Mouse (Mus musculus) heart, postnatal 4 days (tissue): Measurements from ENCODE around the gene Adprhl1. TPM values are rescaled to one million over a fixed set of nuclear protein-coding genes. Genes with fewer than 3 reads are reported as not detected.

ENCODE experiments used
- DNase-seq: peaks from one replicate; pipeline ENCODE4 v3.0.0; 2021
- total RNA-seq, 2 experiments: library from RNA; stranded (reverse); gene quantifications; 2 replicates each; pipeline ENCODE4 v1.2.3; 2021

Gene Adprhl1
- total RNA-seq, 2 experiments from 2014 or later, result 376 to 389 TPM

DNA sequence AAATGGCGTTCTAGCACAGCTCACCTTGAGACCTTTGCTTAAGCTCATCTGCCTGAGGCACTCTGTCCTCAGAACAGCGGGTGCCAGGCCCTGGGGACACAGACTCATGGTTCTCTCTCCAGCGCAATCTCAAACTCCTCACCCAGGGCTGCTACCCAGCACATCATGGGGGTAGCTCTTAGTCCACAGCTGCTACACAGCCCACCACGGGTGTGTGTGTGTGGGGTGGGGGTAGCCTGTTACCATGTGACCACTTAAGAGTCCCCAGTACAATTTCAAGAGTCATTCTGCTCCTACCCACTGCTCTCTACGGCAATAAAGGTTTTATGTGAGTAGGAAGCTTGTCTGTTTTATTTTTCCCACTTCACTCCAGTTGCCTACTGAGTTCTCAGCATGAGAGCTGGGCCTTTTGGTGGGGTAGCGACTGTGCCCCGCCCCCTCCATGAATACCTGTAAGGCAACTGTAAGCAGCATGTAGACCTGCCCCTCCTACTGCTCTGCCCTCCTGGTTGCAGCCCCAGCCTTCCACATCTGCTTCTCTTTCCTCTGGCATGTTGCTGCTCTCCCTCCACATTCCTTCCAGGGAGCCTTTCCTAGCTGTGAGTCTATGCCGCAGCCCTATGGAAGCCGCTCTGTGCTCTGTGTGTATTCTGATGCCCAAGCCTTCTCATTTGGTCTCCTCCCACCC, 24.9 kb downstream of the Adprhl1 start:
- DNase-seq, result no peak

DNA sequence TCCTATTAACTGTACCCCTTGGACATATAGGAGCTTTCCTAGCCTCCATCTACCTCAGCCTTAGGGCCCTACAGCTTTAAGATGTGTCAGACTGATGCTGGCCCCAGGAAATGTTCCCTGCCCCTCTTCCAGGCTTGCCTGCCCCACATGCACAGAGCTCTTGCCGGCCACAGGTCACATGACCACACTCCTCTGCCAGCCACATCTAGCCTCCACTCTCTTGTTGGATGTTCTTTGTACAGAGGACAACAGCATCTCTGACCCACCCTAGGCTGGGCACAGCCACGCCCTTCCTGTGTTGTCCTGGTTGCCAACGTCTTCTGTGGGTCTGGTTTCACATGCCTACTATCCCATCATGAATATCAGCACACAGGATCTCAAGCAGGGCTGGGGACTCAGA, 26.8 kb downstream of the Adprhl1 start:
- no peak for DNase-seq

DNA sequence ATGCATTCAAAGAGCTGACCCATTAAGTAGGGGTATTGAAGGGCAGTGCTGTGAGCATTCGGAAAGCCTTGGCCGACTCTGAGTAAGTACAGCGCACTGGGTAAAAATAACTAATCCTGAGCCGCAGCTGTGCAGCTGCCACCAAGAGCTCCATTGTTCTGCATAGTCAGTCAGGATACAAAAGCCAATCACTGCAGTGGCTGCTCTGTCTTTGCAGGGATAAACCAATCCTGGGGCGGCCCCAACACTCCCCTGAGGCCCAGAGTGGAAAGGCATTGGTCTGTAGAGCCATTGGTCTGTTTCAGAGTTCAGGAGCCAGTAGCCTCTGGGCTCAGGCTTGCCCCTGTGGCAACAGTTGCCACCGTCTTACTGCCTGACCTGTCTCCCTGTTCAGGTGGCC, 27.7 kb downstream of the Adprhl1 start:
- peak; percentile 47 for DNase-seq

DNA sequence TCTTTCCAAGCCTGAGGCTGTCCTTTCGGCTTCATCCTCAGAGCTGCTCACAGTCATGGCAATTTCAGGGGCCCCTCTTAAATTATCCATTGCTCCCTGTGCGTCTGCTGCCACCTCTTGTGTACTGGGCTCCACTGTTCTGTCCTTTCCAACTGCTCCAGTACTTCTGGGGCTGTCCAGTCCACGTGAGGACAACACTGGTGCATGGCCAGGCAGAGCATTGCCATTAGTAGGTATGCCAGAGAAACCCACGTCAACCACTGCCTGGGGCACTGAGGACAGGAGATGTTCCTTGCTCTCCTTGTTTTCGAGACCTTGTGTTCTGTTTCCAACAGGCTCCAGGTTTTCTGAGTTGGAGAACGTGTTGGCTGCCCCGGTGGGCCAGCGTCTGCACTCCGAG, 29.5 kb downstream of the Adprhl1 start:
- DNase-seq, result no peak

DNA sequence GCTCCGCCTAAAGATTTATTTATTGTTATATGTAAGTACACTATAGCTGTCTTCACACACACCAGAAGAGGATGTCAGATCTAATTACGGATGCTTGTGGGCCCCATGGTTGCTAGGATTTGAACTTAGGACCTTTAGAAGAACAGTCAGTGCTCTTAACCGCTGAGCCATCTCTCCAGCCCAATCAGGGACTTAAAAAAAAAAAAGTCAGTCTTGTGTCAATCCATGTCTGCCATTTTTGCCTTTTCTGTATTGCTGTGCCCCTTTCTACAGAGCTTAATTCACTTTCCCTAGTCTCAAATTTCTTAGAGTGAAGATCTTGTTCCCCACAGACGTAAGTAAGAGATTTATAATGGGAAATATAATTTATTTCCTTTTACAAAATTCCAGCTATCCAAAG, 35.5 kb downstream of the Adprhl1 start:
- no peak for DNase-seq

DNA sequence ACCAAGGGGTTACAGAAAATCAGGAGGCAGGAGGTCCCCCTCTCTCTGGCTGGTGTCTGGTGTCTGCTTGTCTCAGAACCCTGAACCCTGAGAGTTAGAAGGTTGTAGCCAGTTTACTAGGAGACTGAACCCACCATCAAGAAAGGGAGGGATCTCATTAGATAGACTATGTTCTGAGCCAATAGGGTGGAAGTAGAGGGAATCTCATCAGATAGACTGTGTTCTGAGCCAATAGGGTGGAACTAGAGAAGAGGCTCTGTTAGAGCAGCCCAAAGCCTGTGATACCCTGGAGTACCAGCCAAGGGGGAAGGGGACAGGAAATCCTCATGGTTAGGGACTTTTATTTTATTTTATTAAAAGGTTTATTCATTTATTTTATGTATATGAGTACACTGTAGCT, 36.0 kb downstream of the Adprhl1 start:
- DNase-seq, result no peak

DNA sequence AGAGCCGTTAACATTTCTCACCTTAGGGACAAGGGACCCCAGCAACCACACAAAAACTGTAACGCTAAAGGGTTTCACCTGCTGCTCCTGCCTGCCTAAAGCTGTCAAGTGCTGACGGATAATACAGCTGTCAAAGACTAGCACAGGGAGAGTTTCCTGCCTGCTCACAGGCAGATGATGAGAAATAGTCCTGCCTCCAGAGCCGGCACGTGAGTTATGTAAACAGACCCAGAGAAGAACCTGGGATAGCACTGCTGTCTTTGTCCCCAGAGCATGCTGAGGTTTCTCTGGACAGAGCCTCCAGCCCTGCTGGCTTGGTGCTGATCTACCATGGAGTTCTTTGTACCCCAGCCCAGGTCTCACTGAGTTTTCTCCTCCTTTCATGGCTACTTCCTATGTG, 36.9 kb downstream of the Adprhl1 start:
- no peak for DNase-seq

DNA sequence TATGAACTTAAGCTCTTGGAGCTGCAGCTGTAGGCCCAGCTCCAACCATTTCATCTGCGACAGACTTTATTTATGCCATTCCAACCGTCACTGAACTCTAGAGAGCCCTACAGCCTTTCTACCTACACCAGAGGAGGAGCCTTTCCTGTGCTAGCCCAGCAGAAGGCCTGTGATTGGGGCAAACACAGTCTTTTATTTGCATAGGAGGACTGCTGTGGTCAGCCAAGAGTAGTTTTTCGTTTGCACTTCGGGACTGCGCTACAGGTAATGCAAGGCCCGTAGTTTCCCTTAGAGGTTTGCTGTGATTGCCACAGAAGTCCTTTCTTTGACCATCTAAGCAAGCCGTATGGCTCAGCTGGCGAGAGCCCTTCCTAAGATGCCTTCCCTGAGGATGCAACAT, 37.6 kb downstream of the Adprhl1 start:
- DNase-seq, result no peak

DNA sequence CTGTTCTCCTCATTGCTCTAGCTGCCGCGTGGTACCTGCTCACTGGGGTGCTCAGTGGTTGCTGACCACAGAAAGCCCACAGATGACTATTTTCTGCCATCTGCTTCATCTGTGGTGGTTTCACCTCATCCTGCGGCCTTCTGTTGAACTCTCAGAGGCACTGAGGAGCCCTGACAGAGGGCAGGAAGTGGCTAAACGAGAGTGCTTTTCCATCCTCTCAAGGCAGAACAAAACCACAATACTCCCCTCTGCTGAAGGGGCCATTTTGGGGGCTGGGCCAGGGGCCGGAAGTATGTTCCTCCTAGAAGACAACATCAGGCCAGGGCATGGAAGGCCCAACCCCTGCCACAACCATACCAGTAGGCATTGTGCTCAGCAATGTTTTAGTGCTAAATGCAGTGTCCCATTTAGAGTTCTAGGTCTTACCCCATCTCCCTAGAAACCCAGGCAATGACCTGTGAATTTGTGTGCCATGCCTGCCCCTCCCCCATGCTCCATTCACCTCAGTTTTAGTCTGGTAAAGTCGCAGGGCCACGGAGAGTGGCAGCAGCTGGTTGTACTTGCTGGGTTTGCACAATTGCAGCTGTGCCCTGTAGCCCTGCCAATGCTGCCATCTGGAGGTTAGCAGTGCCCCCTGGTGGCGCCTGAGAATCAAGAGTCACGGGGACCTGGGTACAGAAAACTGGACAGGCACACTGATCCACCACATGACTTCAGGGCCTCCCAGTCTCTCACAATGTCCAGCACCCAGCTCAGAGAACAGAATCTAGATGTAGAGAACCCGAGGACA, 40.3 kb downstream of the Adprhl1 start:
- peak; percentile 91 for DNase-seq

DNA sequence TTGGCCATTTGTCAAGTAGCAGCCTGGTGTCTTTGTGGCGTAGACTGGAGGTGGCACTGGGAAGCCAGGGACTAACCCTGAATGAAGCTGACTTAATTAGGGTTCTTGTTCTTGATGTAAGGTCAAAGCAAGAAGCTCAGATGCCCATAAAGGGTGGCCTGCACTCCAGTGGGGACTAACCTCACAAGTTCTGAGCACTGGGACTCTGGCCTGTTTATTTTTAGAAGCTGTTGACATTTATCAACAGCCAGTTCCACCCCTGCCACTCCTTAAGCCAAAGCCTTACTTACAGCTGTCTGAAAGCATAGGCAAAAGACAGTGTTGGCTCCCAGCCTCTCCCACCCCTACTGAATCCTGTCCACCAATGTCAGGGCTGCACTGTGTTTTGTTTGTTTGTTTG, 44.2 kb downstream of the Adprhl1 start:
- DNase-seq, result peak; percentile 54

DNA sequence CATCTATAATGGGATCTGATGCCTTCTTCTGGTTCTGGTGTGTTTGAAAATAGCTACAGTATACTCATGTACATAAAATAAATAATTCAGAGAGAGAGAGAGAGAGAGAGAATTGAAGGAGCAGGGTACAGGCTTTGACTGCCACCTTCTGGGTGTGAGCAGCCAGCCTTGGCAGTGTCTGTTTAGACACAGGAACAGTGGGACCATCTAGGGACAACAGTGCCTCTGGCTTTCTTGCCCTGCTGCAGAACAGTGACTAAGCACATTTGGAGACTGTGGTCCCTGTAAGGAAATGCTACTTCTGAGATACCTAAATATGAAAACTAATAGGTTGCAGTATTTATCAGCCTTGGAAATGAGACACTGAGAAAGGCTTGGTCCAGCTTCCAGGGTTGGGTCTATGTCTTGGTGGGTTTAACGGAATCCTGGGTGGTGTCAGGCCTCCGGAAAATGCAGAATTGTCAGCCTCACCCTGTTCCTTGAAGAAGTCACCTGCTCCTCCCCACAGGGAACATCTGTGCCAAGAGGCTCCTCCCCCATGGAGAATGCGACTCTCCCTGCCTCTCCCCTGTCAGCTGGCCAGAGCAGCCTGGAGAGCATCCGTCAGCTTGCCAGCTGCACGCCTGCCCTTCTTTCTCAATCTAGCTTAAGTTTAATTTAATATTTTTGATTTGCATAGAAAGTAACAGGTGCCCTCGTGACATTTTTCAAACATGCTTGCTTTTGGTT, 45.2 kb downstream of the Adprhl1 start:
- peak; percentile 67 for DNase-seq

DNA sequence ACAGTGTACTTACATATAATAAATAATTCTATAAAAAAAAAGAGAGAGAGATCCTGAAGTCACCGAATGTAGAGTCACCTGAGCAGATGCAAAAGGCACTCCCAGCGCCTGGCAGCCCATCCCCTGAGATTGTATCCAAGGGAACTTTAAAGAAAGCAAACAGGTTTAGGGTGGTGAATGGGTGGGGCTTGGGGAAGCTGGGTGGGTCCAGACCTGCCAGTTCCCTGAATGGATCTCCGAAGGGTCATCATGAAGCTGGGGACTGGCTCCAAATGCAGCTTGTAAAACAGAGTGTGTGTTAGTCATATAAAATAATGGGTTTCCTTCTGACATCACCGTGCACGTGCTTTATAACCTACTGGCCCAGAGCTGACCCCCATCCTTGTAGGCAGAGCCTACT, 47.7 kb downstream of the Adprhl1 start:
- DNase-seq, result no peak

DNA sequence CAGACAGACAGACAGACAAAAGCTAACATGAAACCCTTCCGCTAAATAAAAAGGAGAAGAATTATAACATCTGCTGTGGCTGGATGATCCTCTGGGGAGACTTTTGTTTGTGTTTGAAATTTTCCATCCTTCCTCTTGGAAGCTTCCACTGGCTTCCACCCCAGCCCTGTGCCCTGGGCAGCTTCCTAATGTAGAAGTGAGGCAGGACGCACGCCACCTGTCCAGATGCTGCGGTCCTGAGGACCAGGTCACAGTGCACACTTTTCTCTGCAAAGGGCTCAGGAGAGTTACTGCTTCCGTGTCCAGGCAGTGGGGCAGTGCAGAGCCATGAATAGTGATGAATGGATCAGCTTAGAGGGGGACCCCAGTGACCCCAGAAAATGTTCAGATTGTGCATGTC, 48.7 kb downstream of the Adprhl1 start:
- no peak for DNase-seq

DNA sequence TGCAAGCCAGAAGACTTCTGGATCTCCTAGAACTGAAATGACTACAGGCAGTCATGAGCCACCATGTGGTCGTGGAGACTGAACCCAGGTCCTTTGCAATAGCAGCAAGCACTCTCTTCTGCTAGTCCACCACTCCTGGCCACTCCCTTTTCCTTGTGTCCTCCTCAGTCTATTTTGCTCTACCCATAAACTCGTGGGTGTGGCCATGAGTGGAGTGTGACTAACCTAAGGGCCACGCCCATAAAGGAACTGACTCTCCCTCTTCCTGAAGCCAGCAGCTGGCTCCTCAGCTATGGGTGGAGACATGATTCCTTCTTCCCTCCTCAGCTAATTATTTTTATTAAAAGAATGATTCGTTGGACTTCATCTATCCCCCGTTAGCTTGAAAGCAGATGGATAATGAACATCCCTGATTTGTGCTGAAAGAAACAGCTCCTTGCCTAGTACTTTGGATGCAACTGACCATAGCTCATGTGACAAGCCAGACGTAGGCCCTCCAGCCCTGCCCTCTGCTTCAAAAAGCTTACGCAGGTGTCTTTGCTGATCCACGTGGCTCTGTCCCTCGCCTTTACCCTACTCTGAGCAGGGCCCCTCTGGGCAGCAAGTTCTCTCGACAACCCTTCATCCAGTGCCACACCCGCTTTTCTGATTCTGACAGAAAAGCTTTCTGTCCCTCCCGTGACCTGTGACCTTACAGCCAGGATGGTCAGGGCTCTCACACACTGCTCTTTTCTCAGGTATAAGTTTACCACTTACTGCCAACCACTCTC, 49.4 kb downstream of the Adprhl1 start:
- DNase-seq, result no peak

DNA sequence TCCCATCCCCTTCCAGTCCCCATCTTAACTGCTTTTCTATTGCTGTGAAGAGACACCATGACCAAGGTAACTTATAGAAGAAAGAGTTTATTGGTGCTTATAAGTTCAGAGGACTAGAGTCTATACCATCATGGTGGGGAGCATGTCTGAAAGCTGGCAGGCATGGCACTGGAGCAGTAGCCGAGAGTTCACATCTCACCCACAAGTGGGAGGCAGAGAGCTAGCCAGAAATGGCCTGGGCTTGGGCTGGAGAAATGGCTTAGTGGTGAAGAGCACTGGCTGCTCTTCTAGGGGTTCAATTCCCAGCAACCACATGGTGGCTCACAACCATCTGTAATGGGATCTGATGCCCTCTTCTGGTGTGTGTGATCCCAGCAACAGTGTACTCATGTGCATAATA, 50.5 kb downstream of the Adprhl1 start:
- no peak for DNase-seq

DNA sequence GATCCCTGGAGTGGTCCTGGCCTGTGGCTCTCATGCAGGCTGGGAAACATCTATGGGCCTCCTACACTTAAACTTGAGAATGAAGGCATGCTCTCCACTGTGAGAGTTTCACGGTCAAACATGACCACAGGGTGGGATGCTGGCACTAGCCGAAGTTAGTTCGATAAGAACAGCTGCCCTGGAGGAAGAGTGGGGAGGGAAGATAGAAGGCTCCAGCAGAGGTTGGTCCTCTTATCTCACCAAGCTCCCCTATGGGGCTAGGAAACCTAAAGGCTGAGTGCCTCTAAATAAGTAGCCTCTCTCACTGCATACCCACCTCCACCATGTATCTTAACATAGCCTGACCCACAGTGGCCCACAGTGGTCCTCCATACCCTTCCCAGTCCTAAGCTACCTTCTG, 51.2 kb downstream of the Adprhl1 start:
- DNase-seq, result no peak

DNA sequence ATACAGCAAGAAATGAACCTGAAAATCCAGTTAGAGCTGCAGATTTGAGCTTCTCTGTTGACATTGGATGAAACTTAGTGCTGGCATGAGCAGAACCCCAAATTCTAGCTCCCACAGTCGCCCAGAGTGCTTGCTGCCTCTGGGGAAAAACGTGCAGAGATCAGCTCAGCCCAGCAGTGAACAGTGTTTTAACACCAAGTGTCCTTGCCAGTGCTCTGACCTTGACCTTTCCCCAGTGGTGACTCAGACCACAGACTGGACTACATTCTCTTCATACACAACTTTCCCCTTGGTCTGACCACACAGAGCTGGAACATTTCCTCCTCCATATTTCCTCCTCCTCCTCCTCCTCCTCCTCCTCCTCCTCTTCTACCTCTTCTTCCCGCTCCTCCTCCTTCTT, 51.9 kb downstream of the Adprhl1 start:
- no peak for DNase-seq

DNA sequence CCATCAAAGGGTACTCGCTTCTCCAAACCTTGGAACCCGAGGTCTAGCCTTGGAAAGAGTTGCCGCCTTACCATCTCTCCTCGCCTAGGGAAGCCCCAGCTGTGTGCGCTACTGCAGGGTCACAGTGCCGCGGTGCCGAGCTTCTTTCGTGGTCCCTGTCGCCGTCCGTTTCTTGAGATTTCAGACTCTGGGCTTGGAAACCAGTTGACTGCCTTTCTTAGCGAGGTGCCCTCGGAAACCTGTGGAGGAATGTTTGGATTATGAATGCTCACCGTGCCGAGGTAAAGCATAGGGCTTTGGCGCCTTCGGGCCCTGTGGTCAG, 53.0 kb downstream of the Adprhl1 start:
- no peak for DNase-seq

DNA sequence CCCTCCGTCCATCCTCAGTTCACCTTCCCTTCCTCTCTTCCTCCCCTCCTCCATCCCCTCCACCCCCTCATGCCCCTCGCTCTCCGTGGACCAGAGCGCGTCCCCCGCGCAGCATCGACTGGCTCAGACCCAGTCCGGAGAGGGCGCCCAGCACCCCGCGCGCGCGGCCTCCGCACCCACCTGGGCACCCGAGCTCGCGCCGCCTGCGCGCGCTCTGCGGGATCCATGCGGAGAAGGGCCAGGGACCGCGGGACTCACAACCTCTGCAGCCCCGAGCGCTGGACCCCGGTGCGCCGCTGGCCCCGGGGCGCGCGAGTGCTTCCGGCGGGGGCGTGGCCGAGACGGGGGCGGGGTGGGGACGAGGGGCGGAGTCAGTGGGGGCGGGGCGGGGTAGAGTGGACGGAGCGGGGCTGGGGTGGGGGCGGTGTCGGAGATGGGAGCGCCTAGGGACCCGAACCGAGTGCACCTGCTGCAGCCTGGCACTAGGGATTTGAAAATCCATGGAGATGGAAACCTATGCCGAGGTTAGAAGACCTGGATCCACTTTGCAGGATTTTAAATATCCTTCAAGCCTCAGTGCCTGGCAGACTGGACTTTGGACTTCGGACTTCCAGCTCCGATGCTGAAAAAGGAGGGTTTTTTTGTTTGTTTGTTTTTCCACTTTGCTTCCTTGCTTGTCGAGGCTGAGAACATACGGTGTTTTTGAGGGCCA, 53.5 kb downstream of the Adprhl1 start, which contains the start of gene Grtp1:
Gene Grtp1, minus strand, starts transcription at position 320 of the 712 bp plus-strand sequence.
- peak; percentile 73 for DNase-seq

DNA sequence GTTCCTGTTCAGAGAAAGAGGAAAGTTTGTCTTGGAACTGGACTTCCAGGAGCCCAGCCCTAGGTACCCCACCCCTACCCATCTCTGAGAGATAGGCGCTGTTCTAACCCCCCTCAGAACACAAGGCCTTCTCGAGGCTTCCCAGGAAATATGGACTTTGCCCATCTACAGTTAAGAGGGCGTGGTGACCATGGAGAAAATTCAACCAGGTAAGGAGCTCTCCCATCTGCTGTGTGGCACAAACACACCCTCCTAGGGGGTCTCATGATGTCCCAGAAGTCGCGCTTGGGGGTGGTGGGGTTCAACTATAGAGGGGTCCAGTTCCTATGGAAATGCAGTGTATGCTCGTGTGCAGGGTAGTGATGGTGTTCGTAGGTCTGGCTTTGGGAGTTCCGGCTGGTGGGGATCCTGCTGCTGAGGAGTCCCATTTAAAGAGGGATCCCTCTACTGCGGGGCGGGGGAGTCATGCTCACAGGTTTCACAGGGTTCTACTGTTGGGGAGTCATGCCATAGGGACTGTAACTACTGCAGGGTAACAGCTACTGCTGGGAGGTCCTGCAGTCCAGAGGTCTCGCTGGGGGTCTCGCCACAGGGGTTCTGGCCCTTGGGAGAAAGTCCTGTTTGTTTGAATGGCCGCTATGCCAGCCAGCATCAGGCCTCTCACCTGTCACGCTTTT, 54.4 kb downstream of the Adprhl1 start:
- no peak for DNase-seq

DNA sequence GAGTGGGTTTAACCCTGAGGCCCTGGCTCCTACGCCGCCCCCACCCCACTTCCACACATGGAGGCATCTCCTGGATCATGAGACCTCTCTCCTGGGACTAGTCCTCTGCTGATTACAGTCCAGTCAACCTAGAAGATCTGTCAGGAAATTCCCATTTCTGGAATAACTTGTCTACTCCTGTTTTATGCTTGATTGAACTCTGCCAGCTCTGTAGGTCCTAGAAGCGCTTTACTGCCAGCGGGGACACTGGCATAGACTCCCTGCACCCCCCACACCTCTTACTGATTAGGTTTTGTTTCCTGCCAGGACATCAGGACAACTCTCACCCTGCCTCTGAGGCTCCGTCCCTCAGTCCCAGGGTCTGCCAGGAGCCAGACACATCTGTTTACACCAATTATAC, 56.5 kb downstream of the Adprhl1 start:
- no peak for DNase-seq

DNA sequence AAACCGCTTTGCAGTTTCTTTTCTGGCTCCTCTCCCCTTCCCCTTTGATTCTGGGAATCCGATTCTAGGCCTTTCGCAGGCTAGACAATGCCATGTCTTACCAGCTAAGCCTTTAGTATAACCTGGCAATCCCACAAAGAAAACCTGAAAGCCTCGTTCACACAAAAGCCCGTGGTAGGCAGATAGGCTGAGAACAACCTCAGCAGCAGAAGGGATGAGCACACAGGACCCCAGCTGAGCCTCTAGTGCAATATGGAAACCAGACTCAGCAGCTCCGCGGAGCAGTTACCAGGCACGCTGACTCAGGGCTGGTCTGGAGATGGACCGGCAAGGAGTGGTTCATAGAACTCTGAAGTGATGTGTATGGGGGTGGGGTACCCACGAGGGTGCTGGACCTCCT, 59.1 kb downstream of the Adprhl1 start:
- no peak for DNase-seq
